Mouse (Mus musculus) hindbrain, embryonic 10.5 days (tissue): Measurements from ENCODE around the gene Rabggtb. TPM values are rescaled to one million over a fixed set of nuclear protein-coding genes. Genes with fewer than 3 reads are reported as not detected.

Experiments
- DNase-seq: peaks from one replicate; pipeline ENCODE4 v3.0.0-alpha.2; 2017; ENCODE audit warnings: low spot score
- H3K27ac ChIP-seq: fragments of 300-500 bp; sonication (generic); 2 replicates; pipeline ENCODE4 v1.5.1; 2016; ENCODE audit warnings: mild to moderate bottlenecking, moderate library complexity
- H3K27me3 ChIP-seq: fragments of 300-500 bp; sonication (generic); 2 replicates; pipeline ENCODE4 v1.6.1; 2016; ENCODE audit warnings: mild to moderate bottlenecking; ENCODE audit not compliant: poor library complexity, insufficient read depth, severe bottlenecking
- H3K36me3 ChIP-seq: fragments of 300-500 bp; sonication (generic); 2 replicates; pipeline ENCODE4 v1.6.1; 2016; ENCODE audit warnings: mild to moderate bottlenecking, moderate library complexity
- H3K4me1 ChIP-seq: fragments of 300-500 bp; sonication (generic); replicated peaks from 2 replicates; pipeline ENCODE4 v1.6.1; 2016; ENCODE audit warnings: mild to moderate bottlenecking
- H3K4me3 ChIP-seq: fragments of 300-500 bp; sonication (generic); 2 replicates; pipeline ENCODE4 v1.5.1; 2016; ENCODE audit warnings: mild to moderate bottlenecking, moderate library complexity
- H3K9me3 ChIP-seq: fragments of 300-500 bp; sonication (generic); 2 replicates; pipeline ENCODE4 v1.6.1; 2016; ENCODE audit warnings: mild to moderate bottlenecking, moderate library complexity
- WGBS: fragments of 180-500 bp; shearing (Covaris S2); methylation state at CpG from one replicate; pipeline ENCODE4 v1.1.7; 2016; 5-methylcytosine and 5-hydroxymethylcytosine counted together
- polyA plus RNA-seq: library from polyadenylated mRNA; unstranded; fragments of >200 nt; fragmentation: Nextera tagmentation; extraction: Ambion mirVana; gene quantifications from 2 replicates; pipeline ENCODE4 v1.2.1, GENCODE M21; 2016

Gene Rabggtb
- 31.3 and 44.6 TPM in 2 replicates for polyA plus RNA-seq

GRCm38 (mm10) chr3:153912546-153913509, at the start of gene Rabggtb:
Gene Rabggtb, minus strand, starts transcription at chr3:153913009.
- peak within 1 kb of the TSS; percentile 96 for H3K4me3 ChIP-seq
- H3K27me3 ChIP-seq: no peaks in the 10 kb centered on the region
- peak within 1 kb of the TSS; percentile 97 for H3K27ac ChIP-seq
- DNase-seq: peak; percentile 95
- H3K4me1 ChIP-seq: peaks cover 46% of the 10 kb centered on the region
- whole genome bisulfite sequencing: 1% methylated on average over 65 of the region's 65 CpGs
- H3K36me3 ChIP-seq: peaks cover 39% of the 10 kb centered on the region
- no peaks in the 10 kb centered on the region for H3K9me3 ChIP-seq

- Histone ChIP-seq H3K4me1 (no peaks in the 10 kb centered on the region), H3K9me3 (0 out of 2 replicates have a peak, but pooled peaks cover 2% of the 10 kb centered on the region), H3K36me3 (no peaks in the 10 kb centered on the region), H3K27me3 (no peaks in the 10 kb centered on the region), H3K4me3 (no peak overlapping the region), H3K27ac (no peak overlapping the region)
- WGBS: 70% methylated on average over 6 of the region's 6 CpGs
- peak; percentile 19 for DNase-seq
These were observed 49.0 kb upstream of the Rabggtb start for GRCm38 (mm10) chr3:153961632-153962389.

GRCm38 (mm10) chr3:153960884-153961283, 48.1 kb upstream of the Rabggtb start:
- DNase-seq: no peak
- Histone ChIP-seq H3K27me3 (no peaks in the 10 kb centered on the region), H3K27ac (no peak overlapping the region), H3K36me3 (no peaks in the 10 kb centered on the region), H3K9me3 (0 out of 2 replicates have a peak, but pooled peaks cover 2% of the 10 kb centered on the region), H3K4me1 (no peaks in the 10 kb centered on the region), H3K4me3 (no peak overlapping the region)
- 80% methylated on average over 2 of the region's 2 CpGs for WGBS

DNA sequence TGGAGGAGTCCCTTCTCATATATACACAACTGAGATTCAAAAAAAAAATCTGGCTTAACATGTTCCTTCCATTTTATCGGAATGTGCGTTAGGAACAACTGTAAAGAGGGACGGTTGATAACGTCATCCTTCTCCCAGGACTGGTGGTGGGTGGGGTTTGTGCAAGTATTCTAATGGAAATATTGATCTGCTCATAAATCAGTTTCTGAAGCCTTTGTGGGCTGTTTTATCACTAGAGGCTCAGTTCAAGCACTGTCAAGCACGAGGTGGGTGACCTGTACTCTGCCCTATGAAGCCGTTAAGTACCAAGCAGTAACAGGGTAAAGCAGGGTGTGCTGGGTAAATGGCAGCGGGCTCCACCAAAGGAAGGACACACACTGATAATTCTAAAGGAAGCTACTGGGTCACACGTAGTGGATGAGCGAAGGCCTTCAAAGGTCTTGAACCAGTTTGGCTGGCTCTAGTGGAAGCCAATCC, 47.0 kb upstream of the Rabggtb start:
- no peak overlapping the region for H3K27ac ChIP-seq
- H3K9me3 ChIP-seq: 0 out of 2 replicates have a peak, but pooled peaks cover 2% of the 10 kb centered on the region
- 87% methylated on average over 9 of the region's 9 CpGs for WGBS

DNA sequence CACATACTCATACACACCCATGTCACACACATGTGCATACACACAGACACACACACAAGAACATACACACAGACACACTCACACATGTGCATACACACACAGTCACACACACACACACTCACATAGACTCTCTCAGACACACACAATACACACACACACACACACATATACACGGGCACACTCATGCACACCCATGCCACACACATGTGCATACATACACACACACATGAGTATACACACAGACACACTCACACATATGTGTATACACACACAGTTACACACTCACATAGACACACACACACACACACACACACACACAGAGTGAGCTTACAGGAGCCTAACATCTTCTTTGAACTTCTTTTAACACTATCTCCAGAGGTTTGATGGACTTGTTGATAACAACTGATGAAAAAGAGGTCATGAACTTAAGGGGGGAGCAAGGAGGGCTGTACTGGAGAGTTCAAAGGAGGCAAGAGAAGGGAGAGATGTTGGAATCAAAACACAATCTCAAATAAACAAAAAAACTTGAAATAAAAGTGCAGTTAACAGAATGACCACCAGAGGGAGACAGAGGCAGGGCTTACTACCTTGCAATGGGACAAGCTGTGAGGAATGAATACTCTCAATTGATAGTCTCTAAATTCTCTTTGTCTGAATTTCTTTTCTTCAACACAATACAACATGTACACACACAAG, 46.4 kb upstream of the Rabggtb start:
- 89% methylated on average over 1 of the region's 1 CpGs for WGBS
- H3K36me3 ChIP-seq: no peaks in the 10 kb centered on the region
- no peaks in the 10 kb centered on the region for H3K4me1 ChIP-seq
- no peak for DNase-seq
- H3K27ac ChIP-seq: no peak overlapping the region
- no peaks in the 10 kb centered on the region for H3K27me3 ChIP-seq
- H3K9me3 ChIP-seq: 0 out of 2 replicates have a peak, but pooled peaks cover 2% of the 10 kb centered on the region
- no peak overlapping the region for H3K4me3 ChIP-seq

More for the DNA sequence above, 47.0 kb upstream of the Rabggtb start:
- no peak for DNase-seq
- Histone ChIP-seq H3K4me3 (no peak overlapping the region), H3K27me3 (no peaks in the 10 kb centered on the region), H3K36me3 (no peaks in the 10 kb centered on the region), H3K4me1 (no peaks in the 10 kb centered on the region)

DNA sequence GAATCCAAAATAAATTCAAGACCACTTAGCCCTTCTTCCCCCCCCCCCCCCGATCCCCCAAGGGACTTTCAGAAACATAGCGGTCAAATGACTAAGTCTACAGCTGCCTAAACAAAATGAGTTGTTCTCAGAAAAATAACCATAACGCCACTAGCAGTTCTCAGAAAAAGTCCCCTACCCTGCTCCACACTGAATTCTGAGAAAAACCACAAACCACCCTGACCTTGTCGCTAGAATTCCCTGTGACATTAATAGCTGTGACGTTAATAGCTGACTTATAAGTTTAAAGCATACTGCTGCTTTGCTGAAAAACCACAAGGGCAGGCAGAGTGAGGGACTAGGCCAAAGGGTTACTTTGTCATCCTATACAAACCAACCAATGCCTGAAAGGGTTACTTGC, 45.1 kb upstream of the Rabggtb start:
- Histone ChIP-seq H3K27ac (no peak overlapping the region), H3K9me3 (0 out of 2 replicates have a peak, but pooled peaks cover 2% of the 10 kb centered on the region), H3K4me1 (no peaks in the 10 kb centered on the region), H3K36me3 (no peaks in the 10 kb centered on the region), H3K4me3 (no peak overlapping the region), H3K27me3 (no peaks in the 10 kb centered on the region)
- no peak for DNase-seq
- 87% methylated on average over 5 of the region's 5 CpGs for WGBS

GRCm38 (mm10) chr3:153948176-153948575, 35.4 kb upstream of the Rabggtb start:
- Histone ChIP-seq H3K4me3 (no peak overlapping the region), H3K27ac (no peak overlapping the region)
- WGBS: 78% methylated on average over 2 of the region's 2 CpGs

GRCm38 (mm10) chr3:153947271-153947670, 34.5 kb upstream of the Rabggtb start:
- no peak overlapping the region for H3K4me3 ChIP-seq
- peaks cover 21% of the 10 kb centered on the region for H3K4me1 ChIP-seq
- no peaks in the 10 kb centered on the region for H3K27me3 ChIP-seq
- no peaks in the 10 kb centered on the region for H3K9me3 ChIP-seq
- 68% methylated on average over 4 of the region's 4 CpGs for WGBS
- no peak overlapping the region for H3K27ac ChIP-seq
- no peak for DNase-seq
- no peaks in the 10 kb centered on the region for H3K36me3 ChIP-seq

More at GRCm38 (mm10) chr3:153948176-153948575, 35.4 kb upstream of the Rabggtb start:
- Histone ChIP-seq H3K4me1 (peaks cover 14% of the 10 kb centered on the region), H3K36me3 (no peaks in the 10 kb centered on the region), H3K9me3 (no peaks in the 10 kb centered on the region), H3K27me3 (no peaks in the 10 kb centered on the region)
- DNase-seq: no peak

DNA sequence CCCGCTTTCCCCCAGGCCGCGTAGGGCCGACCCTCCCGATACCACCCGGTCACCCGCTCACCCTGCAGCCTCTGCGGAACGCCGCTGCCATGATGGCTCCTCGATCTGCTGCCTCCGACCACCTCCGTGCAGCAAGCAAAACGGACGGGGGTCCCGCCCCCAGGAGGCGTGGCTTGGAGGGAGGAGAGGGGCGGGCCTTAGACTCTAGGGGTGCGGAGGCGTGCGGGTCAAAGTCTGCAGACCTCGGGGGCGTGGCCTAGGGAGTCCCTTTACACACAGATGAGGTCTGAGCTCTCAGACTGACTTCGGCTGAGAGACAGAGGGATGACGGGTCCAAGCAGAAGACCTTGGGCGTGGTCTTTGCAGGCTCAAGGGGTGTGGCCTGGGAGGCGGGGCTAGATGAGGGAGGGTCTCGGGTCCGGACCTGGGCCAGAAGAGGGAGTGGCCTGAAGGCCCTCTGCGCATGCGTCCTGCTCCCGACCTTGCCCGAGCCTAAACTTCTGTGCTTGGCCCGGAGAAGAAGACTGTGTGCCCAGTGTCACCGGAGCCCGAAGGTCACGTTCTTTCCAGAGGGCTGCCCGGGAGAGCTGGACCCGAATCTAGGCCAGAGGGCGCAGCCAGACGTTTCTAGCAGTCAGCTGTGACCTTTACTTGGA, 31.7 kb upstream of the Rabggtb start, which contains the start of gene Acadm:
Acadm (minus strand) TSS at position 298 of the 656 bp plus-strand sequence.
- Histone ChIP-seq H3K9me3 (no peaks in the 10 kb centered on the region), H3K36me3 (peaks cover 19% of the 10 kb centered on the region; the same call in 1 of the 2 replicates), H3K4me3 (peak within 1 kb of the TSS; percentile 72), H3K4me1 (peaks cover 21% of the 10 kb centered on the region), H3K27ac (peak within 1 kb of the TSS; percentile 93), H3K27me3 (no peaks in the 10 kb centered on the region)
- DNase-seq: peak; percentile 99
- under 1% methylated on average over 41 of the region's 41 CpGs for WGBS

GRCm38 (mm10) chr3:153943901-153944334, 31.1 kb upstream of the Rabggtb start:
- under 1% methylated on average over 19 of the region's 19 CpGs for WGBS

DNA sequence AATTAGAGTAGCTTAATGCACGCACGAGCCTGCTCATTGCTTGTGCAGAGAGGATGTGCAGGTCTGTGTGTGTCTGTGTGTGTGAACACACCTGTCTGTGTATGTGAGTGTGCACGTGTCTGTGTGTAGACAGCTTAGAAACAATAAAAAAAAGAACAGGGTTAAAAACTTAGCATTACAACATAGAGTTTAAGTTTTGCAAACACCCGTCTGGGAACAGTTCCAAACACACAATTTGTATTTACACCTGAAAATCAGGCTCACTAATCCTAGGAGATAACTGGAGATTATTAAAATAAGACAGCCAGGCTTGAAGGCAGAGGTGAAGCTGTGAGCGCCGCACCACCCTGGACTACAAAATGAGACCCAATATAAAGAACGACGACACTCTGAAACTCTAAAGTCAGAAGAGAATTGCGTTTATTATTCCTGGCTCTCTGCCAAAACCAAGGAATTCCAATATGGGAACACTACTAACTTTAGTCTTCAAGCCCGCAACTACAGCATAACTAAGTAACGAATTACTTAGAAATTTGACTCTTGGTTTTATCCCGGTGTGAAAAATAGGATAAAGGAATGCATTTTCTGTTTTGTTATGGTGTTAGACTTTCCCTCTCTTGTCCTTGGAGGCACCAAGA, 30.3 kb upstream of the Rabggtb start:
- H3K27ac ChIP-seq: no peak overlapping the region
- DNase-seq: no peak
- H3K9me3 ChIP-seq: no peaks in the 10 kb centered on the region
- peak overlapping the region; percentile 72 for H3K4me3 ChIP-seq
- H3K36me3 ChIP-seq: peaks cover 28% of the 10 kb centered on the region
- 64% methylated on average over 12 of the region's 12 CpGs for WGBS
- peaks cover 21% of the 10 kb centered on the region for H3K4me1 ChIP-seq
- H3K27me3 ChIP-seq: no peaks in the 10 kb centered on the region

More at GRCm38 (mm10) chr3:153943901-153944334, 31.1 kb upstream of the Rabggtb start:
- H3K36me3 ChIP-seq: peaks cover 20% of the 10 kb centered on the region
- H3K4me1 ChIP-seq: peaks cover 21% of the 10 kb centered on the region
- peak overlapping the region; percentile 93 for H3K27ac ChIP-seq
- H3K27me3 ChIP-seq: no peaks in the 10 kb centered on the region
- H3K9me3 ChIP-seq: no peaks in the 10 kb centered on the region
- peak overlapping the region; percentile 72 for H3K4me3 ChIP-seq
- DNase-seq: no peak
